Mouse (Mus musculus) MEL-GATA-1-ER (cell line): ENCODE data around the gene Dgki.

Source experiments
- DNase-seq: peaks from one replicate; pipeline ENCODE4 v3.0.0-alpha.2; 2012; ENCODE audit warnings: low read depth; ENCODE audit errors: extremely low read depth

The Dgki gene

GRCm38 (mm10) chr6:36868217-36868616 lies 431.8 kb downstream of the Dgki start:
- DNase-seq = no peak

DNA sequence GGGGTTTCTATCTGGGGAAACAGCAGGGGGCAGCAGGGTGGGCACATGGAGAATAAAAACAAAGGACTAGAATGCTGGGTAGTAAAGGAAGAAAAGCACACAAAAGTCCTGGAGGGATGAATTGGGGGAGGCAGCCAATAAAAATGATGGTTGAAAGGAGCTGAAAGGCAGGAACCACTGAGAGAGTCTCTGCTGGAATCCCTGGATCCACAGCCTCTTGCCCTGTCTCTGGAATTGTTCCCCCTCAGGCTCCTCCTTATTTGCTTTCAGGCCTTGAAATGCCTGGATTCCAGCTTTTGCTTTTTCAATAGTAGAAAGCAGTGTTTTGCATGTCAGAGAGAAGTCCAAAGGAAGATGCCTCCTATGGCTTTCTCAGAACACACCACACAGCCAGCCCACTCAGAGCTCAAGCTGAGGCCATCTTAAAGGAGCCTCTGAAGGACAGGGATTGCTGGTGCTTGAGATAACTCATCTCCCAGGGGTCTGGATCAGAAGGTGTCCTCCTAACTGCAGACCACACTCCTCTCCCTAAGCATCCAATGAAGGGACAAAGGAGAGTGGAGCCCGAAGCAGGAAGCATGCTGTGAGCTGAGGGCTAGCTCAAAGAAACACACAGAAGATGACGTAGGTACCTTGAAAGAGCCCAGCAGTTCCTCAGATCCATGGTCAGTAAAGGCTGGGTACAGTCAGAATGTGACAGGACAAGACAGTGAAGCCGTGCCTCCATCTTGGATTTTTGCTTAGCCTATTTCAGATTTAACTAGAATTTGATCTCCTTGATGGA lies 441.5 kb downstream of the Dgki start:
- no peak for DNase-seq

DNA sequence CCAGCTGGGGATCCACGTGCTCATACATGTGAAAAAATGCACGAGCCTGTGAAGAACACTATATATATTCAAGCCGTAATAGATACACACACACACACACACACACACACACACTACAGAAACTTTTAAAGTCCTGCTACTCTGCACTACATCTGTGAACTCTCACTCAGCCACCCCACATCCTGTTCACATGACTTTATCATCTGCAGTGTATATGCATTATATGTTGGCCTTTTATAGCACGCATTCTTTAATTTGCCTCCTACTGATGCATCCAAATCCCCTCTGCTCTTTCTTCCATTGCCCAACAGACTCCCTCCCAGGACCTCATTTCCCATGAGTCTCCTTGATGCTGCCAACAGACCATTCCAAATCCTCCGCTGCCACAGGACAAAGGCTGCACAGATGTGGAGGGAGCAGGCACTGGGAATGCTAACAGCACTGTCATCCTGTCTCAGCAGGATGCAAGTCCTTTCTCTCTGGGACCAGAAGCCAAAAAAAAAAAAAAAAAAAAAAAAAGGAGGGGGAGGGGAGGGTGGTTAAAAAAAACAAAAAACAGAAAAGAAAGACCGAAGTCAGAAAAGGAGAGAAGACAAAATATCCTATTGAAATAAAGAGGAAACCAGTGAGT lies 442.2 kb downstream of the Dgki start:
- no peak for DNase-seq

DNA sequence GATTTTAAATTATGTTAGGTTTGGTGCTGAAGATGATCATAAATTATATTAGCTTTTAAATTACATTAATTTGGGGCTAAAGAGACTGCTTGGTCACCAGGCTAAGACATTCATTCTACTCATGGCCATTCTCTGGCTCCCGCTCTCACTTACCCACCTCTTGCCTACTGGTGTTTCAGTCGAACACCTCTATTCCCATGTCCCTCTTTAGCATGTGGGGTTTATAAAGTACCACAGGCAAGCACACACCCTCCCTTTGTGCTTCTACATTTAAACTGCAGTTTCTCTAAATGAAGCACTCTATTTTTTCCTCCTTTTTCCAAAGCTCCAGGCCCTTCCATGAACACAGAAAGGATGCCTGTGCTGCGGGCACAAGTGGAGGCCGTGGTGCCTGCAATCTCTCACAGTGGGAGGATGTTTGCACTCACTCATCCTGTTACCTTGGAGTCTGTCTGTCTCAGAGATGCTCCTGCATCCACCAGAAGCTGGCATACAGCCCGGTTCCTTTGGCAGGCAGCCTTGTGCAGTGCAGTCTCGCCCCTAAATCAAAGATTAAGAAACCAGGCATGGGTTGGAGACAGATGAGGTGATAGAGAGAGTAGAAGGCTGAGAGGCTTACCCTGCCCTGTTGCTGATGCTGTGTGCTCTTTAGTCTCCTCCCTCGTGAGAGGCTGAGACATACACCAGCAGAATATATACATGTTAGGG lies 449.4 kb downstream of the Dgki start:
- no peak for DNase-seq

DNA sequence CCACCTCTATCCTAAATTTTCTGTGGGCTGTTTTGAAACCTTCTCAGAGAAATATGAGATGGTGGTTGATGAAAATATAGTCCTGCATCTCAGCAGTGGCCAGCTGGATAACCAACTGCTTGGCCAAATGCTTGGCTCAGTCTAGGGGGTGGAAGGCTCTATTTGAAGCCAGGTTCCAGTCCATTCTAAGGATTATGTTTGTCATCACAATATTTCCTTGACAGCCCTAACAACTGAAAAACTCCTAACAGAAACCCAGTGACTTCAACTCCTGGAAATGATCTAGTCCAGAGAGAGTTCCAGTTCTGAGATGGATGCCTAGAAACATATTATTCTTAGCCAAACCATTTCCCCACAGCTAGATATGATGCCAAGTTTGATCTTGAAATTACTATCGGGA lies 454.7 kb downstream of the Dgki start:
- DNase-seq = no peak

DNA sequence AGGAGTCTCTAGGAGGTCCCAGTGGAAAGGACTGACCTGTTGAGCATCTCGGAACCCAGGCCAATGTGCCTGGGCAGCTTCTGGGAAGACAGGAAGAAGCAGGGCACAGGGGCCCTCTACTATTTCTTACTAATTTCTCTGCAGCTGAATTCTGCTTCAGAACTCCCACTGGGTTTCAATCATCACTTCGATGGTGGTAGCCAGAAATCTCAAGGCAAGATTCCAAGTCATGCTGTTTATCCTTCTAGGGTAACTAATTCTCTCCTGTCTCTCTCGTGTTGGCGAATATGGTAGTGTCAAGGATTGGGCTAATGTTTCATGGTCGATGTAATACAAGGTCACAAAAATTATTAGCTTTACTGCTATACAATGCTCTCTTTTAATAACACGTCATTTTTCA lies 455.7 kb downstream of the Dgki start:
- DNase-seq = no peak

DNA sequence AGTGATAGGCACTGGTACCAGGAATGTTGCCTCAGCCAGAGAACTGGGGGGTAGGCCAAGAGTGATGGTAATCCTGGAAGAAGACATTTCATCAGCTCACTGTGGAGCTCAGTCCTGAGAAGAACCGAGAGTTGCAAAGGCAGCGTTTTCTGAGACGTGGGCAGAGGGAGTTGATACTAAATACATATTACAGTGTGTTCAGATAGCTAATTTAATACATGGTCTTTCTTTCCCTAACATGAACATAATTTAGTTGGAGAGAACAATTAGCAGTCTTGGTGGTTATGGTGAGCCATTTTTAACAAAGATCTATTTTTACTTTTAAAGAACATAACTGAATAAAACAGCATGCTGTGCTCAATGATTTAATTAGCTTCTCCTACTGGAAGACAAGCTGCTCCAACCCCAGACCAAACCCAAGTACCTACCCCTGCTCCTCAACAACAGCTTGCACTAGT lies 456.9 kb downstream of the Dgki start:
- DNase-seq = no peak

GRCm38 (mm10) chr6:36842101-36842922 lies 457.7 kb downstream of the Dgki start:
- DNase-seq = no peak

DNA sequence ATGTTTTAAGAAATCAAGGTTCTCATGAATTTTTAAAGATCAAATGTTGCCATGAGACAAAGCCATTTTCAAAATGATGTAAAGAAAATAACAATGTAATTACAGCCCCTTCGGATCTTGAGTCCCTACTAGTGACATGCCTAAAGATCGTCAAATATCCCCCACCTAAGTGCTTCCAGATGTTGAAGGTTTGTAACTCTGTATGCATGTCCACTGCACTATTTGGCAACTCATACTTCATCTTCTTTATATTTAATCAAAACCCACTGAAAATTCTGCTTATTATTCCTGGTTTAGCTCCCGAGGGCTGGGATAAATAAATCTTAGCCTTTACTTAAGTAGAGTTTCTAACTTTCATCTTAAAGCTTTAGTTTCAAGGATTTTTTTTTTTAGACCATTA lies 458.3 kb downstream of the Dgki start:
- no peak for DNase-seq

DNA sequence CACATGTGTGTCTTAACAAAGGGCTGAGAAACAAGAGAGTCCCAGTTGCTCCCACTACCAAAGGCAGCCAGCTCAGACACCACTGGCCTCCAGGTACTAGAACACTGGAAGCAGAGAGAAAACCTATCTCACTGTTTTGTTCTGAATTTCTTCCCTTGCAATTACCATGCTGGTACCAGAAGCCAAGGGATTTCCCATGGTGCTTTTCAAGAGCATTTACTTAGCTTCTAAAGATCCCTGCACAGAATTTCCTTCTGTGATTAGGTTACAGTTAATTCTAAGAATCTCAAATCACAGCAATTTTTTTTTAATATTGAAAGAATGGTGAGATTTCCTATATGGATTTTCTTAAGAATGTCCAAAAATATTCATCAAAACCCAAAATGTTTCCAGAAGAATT lies 458.8 kb downstream of the Dgki start:
- no peak for DNase-seq

DNA sequence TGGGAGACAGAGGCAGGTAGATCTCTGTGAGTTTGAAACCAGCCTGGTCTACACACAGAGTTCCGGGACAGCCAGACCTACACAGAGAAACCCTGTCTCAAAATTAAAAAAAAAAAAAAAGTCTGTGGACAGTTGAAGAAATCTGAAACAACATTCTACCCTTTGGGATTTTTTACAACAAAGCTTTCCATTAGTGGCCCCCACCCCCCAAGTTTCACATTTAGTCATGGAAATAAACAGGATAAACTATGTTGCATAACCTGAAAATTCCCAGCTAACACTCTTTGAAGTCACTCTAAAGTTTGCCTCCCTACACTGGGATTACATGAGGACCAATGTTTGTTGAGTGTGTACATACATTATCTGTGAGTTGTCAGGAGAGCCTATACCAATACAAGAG lies 461.2 kb downstream of the Dgki start:
- DNase-seq = no peak

DNA sequence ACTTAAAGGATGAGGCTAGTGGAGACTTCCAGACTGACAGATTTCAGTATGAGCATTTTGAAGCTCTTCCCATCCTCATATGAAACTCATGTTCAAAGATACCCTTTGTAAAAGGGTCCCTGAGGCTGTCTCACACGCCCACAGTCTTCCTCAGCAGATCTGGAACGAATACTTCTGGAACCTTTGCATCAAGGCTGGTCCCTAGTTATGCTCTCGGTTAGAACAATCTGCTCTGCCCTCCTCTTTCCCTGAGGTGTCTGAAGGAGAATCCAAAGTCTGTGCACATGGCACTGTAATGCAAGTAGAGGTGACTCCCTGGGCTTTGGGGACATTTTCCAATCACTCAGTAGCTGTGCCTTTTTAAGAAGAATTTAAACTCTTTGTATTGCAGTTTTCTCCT lies 464.6 kb downstream of the Dgki start:
- no peak for DNase-seq

DNA sequence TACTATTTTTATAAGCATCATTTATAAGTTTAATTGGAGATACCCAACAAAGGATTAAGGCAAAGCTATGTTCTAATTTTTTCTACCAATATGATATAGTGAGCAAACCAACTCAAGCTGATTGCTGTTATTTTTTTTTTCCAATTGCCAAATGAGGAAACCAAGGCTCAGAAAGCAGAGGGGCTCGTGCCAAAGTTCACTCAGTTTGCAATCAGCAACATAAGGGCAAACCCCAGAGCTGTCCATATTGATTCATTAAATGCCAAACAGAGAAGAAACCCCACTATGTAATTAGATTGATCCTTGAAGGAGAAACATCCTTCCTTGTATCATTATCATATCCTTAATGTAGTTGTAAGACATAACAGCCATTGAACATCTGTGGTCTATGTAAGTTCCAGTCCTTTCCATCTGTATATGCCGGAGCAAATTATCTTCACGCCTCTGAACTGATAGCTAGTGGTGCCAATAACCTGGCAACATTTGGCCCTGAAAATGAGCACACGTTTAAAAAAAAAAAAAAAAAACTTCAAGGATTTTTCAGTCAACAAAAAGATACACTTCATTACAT lies 465.2 kb downstream of the Dgki start:
- DNase-seq = no peak

DNA sequence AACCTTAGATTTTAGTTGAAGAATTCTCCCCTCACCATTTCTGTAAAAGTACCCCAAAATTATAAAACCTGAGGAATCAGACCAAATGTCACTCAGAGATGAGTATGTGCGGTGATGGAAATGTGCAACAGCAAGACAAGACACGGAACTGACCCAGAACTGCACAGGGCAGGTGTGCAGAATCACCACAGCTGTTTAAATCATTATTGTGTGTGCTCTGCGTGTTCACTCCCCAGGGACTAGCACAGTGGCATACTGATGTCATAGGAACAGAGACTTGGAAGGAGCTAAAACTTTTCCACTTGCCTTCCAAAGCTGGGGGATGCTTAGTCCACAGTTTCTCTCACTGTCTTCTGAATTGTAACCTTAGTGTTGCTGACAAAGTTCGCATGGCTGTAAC lies 467.3 kb downstream of the Dgki start:
- no peak for DNase-seq

DNA sequence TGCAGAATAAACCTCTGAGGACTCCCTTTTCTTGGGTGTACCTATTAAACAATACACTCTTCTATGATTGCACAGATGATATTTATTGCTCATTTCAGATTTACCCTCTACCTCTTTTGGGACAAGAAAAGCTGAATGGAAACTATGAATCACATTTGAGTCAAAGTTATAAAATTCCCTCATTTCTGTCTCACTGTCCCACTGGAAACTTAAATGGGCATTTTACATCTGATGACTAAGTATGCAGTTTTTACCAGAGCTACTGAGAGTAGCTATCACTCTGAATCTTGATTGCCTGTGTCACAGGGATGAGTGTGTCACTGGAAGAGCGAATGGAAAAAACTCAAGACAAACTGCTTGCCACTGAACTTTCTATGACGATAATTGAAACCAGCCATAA lies 467.8 kb downstream of the Dgki start:
- no peak for DNase-seq

DNA sequence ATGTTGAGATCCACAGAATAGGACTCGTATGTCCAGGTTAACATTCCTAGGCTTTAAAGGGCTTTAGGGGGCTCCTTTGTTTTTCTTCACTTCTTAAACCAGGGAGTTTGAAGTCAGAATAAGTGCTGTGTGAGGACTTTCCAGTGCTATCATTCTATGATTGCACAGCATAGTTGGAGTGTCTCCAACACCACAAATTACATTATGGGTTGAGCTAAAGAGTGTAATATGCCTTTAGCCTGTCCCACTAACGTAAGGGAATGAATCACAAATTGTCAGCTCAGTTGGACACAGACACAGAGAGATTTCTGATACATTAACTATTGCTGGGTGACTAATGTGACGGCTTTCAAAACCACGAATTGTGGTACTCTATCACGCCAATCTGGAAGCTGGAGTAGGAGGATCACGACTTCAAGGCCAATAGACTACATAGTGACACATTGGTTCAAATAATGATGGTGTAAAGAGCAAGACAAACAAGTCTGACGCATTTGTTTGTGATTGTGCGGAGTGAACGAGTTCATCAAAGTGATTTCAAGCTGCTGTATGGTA lies 469.5 kb downstream of the Dgki start:
- DNase-seq = no peak

DNA sequence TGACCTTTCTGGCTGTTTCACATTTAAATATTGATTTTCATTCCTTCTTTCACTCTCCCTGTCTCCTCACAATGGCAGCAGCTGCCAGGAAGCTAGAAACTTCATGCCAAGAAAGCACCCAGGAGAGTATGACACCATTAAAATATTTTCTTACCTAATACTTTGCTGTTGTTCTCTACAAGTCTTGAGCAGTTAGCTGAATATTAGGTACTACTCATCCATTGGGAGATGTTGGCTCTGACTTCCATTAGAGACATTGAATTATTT lies 480.3 kb downstream of the Dgki start:
- DNase-seq = no peak

DNA sequence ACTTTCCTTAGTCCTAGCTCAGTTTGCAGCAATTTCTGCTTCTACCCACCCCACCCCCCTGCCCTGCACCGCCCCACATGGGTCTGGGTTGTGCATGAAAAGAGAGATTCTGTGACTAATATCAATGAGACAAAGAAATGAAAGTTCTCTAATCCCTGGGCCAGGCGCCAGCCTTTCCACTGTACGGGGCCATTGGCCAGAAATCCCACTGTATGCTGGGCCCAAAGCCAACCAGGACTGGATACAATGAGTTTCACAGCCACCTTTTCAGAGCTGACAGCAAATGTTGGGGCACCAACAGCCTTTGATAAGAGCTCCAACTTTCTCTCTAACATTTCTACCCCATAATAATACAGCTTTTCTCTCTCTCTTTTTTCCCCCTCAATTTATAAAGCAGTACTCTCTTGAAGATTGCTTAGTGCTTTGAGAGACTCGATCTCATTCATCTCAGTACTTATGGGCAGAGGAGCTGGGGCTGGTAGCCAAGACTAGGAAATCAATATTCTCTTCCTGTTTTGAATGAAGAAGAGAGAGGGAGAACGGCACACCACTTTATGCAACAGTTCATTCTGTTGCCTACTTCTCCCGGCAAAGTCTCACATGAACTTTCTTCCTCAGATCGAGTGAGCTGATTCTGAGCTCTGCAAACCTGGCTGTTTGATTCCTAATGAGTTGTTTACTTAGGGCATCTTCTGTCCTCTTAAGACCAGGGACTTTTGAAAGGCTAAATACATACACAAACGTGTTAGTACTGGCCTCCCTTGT lies 480.8 kb downstream of the Dgki start:
- DNase-seq = no peak

GRCm38 (mm10) chr6:36818281-36819018 lies 481.5 kb downstream of the Dgki start:
- no peak for DNase-seq

- DNase-seq = no peak
Observed at GRCm38 (mm10) chr6:36816666-36817065, 483.3 kb downstream of the Dgki start.
